Mouse (Mus musculus) bone marrow macrophage, adult 2 months (primary cell): ENCODE data around the gene Tnf. TPM values are rescaled to one million over a fixed set of nuclear protein-coding genes. Genes with fewer than 3 reads are reported as not detected.
A peak's percentile ranks its signal among the peaks of the same experiment; 100 is the strongest.

ENCODE experiments used
- H3K27ac ChIP-seq: 2 replicates; pipeline ENCODE4 v1.5.1; 2012; ENCODE audit warnings: low read depth, low read length; ENCODE audit not compliant: insufficient read depth
- H3K4me1 ChIP-seq: 2 replicates; pipeline ENCODE4 v1.6.1; 2012; ENCODE audit warnings: low read length; ENCODE audit not compliant: control insufficient read depth, insufficient read depth
- H3K4me3 ChIP-seq: 2 replicates; pipeline ENCODE4 v1.5.1; 2012; ENCODE audit warnings: mild to moderate bottlenecking, low read length, moderate library complexity; ENCODE audit not compliant: insufficient read depth
- CTCF ChIP-seq: IDR thresholded peaks from 2 replicates; pipeline ENCODE4 v1.5.1; 2012; ENCODE audit warnings: low read depth, mild to moderate bottlenecking, low read length, moderate library complexity
- POLR2A ChIP-seq: IDR thresholded peaks from 2 replicates; pipeline ENCODE4 v1.6.1; 2012; ENCODE audit warnings: mild to moderate bottlenecking, low read depth, low read length, borderline replicate concordance
- polyA plus RNA-seq: library from polyadenylated mRNA; stranded (reverse); fragments of >200 nt; gene quantifications from 2 replicates; pipeline ENCODE4 v1.2.4, GENCODE M21; 2012; ENCODE audit not compliant: missing spikeins, insufficient read depth, insufficient read length

Gene Tnf
- polyA plus RNA-seq, 1 experiment = 11.9 TPM

- Histone ChIP-seq H3K27ac (peak overlapping the region; percentile 88), H3K4me1 (peaks cover 43% of the 10 kb centered on the region), H3K4me3 (no peak overlapping the region)
- TF ChIP-seq CTCF = no peak
These were observed 26.4 kb downstream of the Tnf start for GRCm38 (mm10) chr17:35175382-35175781.

GRCm38 (mm10) chr17:35174201-35174977, 27.4 kb downstream of the Tnf start:
- no peak for TF ChIP-seq CTCF
- TF ChIP-seq POLR2A = no peak
- peak overlapping the region; percentile 88 for H3K27ac ChIP-seq
- H3K4me3 ChIP-seq = no peak overlapping the region
- H3K4me1 ChIP-seq = peaks cover 43% of the 10 kb centered on the region

GRCm38 (mm10) chr17:35173329-35173728, 28.5 kb downstream of the Tnf start:
- H3K4me3 ChIP-seq = no peak overlapping the region
- H3K4me1 ChIP-seq = peaks cover 41% of the 10 kb centered on the region
- peak overlapping the region; percentile 88 for H3K27ac ChIP-seq

GRCm38 (mm10) chr17:35172445-35173234, 29.2 kb downstream of the Tnf start:
- peaks cover 41% of the 10 kb centered on the region for H3K4me1 ChIP-seq
- peak overlapping the region; percentile 78 for H3K4me3 ChIP-seq
- H3K27ac ChIP-seq = peak overlapping the region; percentile 96
- no peak for TF ChIP-seq POLR2A
- peak; percentile 17; the same call in 1 of the 2 replicates for TF ChIP-seq CTCF

More at GRCm38 (mm10) chr17:35173329-35173728, 28.5 kb downstream of the Tnf start:
- TF ChIP-seq CTCF (no peak), POLR2A (no peak)

GRCm38 (mm10) chr17:35168541-35169207, 33.1 kb downstream of the Tnf start:
- Histone ChIP-seq H3K4me3 (no peak overlapping the region), H3K27ac (no peak overlapping the region)
- TF ChIP-seq CTCF = no peak
- no peak for TF ChIP-seq POLR2A

GRCm38 (mm10) chr17:35167794-35168193, 34.0 kb downstream of the Tnf start:
- no peak overlapping the region for H3K4me3 ChIP-seq
- H3K4me1 ChIP-seq = peaks cover 29% of the 10 kb centered on the region
- H3K27ac ChIP-seq = no peak overlapping the region
- TF ChIP-seq CTCF = no peak
- no peak for TF ChIP-seq POLR2A

More at GRCm38 (mm10) chr17:35168541-35169207, 33.1 kb downstream of the Tnf start:
- H3K4me1 ChIP-seq = peaks cover 35% of the 10 kb centered on the region

GRCm38 (mm10) chr17:35166352-35167035, 35.3 kb downstream of the Tnf start:
- Histone ChIP-seq H3K4me1 (peaks cover 26% of the 10 kb centered on the region), H3K27ac (no peak overlapping the region), H3K4me3 (no peak overlapping the region)
- TF ChIP-seq POLR2A (no peak), CTCF (no peak)

GRCm38 (mm10) chr17:35165451-35166155, 36.2 kb downstream of the Tnf start:
- no peak for TF ChIP-seq POLR2A
- TF ChIP-seq CTCF = no peak
- peaks cover 18% of the 10 kb centered on the region for H3K4me1 ChIP-seq
- peak overlapping the region; percentile 67 for H3K4me3 ChIP-seq
- peak overlapping the region; percentile 76 for H3K27ac ChIP-seq
